Mouse (Mus musculus) hindbrain, embryonic 11.5 days (tissue): Measurements from ENCODE around the gene Kifc1. TPM values are rescaled to one million over a fixed set of nuclear protein-coding genes. Genes with fewer than 3 reads are reported as not detected.

Experiments
- ATAC-seq: fragments of 200-750 bp; cut with Nextera tagmentation; 2 replicates; pipeline ENCODE4 v1.8.0; 2017; ENCODE audit warnings: mild to moderate bottlenecking, moderate TSS enrichment, moderate library complexity; ENCODE audit not compliant: low FRiP score
- DNase-seq: peaks from one replicate; pipeline ENCODE4 v3.0.0-alpha.2; 2015; ENCODE audit warnings: low spot score
- H3K27ac ChIP-seq: fragments of 300-500 bp; sonication (generic); 2 replicates; pipeline ENCODE4 v1.5.1; 2014; ENCODE audit warnings: mild to moderate bottlenecking, low read depth, low read length
- H3K27me3 ChIP-seq: fragments of 300-500 bp; sonication (generic); 2 replicates; pipeline ENCODE4 v1.6.1; 2014; ENCODE audit warnings: mild to moderate bottlenecking, low read length, moderate library complexity, mixed read lengths; ENCODE audit not compliant: control insufficient read depth, insufficient read depth
- H3K36me3 ChIP-seq: fragments of 300-500 bp; sonication (generic); 2 replicates; pipeline ENCODE4 v1.6.1; 2014; ENCODE audit warnings: mild to moderate bottlenecking, low read length, moderate library complexity, mixed read lengths; ENCODE audit not compliant: control insufficient read depth, insufficient read depth
- H3K4me1 ChIP-seq: fragments of 300-500 bp; sonication (generic); replicated peaks from 2 replicates; pipeline ENCODE4 v1.6.1; 2014; ENCODE audit warnings: low read length, mixed read lengths; ENCODE audit not compliant: control insufficient read depth, insufficient read depth
- H3K4me2 ChIP-seq: fragments of 300-500 bp; sonication (generic); replicated peaks from 2 replicates; pipeline ENCODE4 v1.6.1; 2014; ENCODE audit warnings: mild to moderate bottlenecking, low read depth, low read length
- H3K4me3 ChIP-seq: fragments of 300-500 bp; sonication (generic); 2 replicates; pipeline ENCODE4 v1.5.1; 2014; ENCODE audit warnings: low read depth, low read length
- H3K9ac ChIP-seq: fragments of 300-500 bp; sonication (generic); 2 replicates; pipeline ENCODE4 v1.6.1; 2014; ENCODE audit warnings: low read depth, low read length
- H3K9me3 ChIP-seq: fragments of 300-500 bp; sonication (generic); 2 replicates; pipeline ENCODE4 v1.6.1; 2016; ENCODE audit warnings: low read length; ENCODE audit not compliant: control insufficient read depth
- WGBS: fragments of 180-500 bp; shearing (Covaris S2); extraction: QIAGEN DNeasy Blood & Tissue Kit; methylation state at CpG from one replicate; pipeline ENCODE4 v1.1.7; 2014; 5-methylcytosine and 5-hydroxymethylcytosine counted together
- polyA plus RNA-seq: library from polyadenylated mRNA; unstranded; fragments of >200 nt; fragmentation: Nextera tagmentation; extraction: Ambion mirVana; gene quantifications from 2 replicates; pipeline ENCODE4 v1.2.1, GENCODE M21; 2014

The Kifc1 gene
- polyA plus RNA-seq, 1 experiment from 2014 or later = 5.3 TPM

DNA sequence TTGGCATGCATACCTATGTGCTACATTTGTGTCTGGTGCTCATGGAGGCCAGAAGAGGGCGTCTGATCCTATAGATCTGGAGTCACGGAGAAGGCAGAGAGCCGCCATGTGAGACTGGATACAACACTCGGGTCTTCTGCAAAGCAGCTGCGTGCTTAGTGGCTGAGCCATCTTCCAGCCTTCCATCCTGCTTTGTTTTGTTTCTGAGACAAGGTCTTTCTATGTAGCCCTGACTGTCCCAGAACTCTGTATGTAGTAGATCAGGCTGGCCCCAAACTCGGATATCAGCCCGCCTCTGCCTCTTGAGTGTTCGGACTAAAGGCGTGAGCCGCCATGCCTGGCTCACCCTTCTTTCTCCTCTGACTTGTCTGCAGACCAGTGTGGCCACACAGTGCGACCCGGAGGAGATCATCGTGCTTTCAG, 24.5 kb upstream of the Kifc1 start:
- H3K27ac ChIP-seq = no peak overlapping the region
- H3K27me3 ChIP-seq = no peaks in the 10 kb centered on the region
- peaks cover 17% of the 10 kb centered on the region for H3K36me3 ChIP-seq
- peaks cover 20% of the 10 kb centered on the region for H3K4me1 ChIP-seq
- no peak for ATAC-seq
- H3K4me2 ChIP-seq = peak overlapping the region; percentile 59; the same call in 1 of the 2 replicates
- H3K4me3 ChIP-seq = peak overlapping the region; percentile 64; the same call in 1 of the 2 replicates
- DNase-seq = no peak
- no peak overlapping the region for H3K9ac ChIP-seq
- H3K9me3 ChIP-seq = no peaks in the 10 kb centered on the region
- 73% methylated on average over 13 of the region's 13 CpGs for WGBS

- H3K9ac ChIP-seq = no peak overlapping the region
- H3K36me3 ChIP-seq = peaks cover 17% of the 10 kb centered on the region
These were observed 23.4 kb upstream of the Kifc1 start for GRCm38 (mm10) chr17:33913905-33914304.

DNA sequence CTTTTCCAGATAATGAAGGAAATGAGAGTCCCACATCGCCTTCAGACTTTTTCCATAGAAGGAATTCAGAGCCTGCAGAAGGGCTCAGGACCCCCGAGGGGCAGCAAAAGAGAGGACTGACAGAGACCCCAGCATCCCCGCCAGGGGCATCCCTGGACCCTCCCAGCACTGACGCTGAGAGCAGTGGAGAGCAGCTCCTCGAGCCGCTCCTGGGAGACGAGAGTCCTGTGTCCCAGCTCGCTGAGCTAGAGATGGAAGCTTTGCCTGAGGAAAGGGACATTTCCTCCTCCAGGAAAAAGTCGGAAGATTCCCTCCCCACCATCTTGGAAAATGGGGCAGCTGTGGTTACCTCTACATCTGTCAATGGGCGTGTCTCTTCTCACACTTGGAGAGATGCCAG, 22.8 kb upstream of the Kifc1 start:
- peaks cover 14% of the 10 kb centered on the region for H3K4me1 ChIP-seq
- no peaks in the 10 kb centered on the region for H3K27me3 ChIP-seq

More at GRCm38 (mm10) chr17:33913905-33914304, 23.4 kb upstream of the Kifc1 start:
- no peak for DNase-seq
- no peak overlapping the region for H3K27ac ChIP-seq
- H3K27me3 ChIP-seq = no peaks in the 10 kb centered on the region
- no peak for ATAC-seq
- no peak overlapping the region; the same call in 1 of the 2 replicates for H3K4me3 ChIP-seq
- peaks cover 15% of the 10 kb centered on the region for H3K4me1 ChIP-seq
- no peak overlapping the region for H3K4me2 ChIP-seq
- WGBS = 98% methylated on average over 8 of the region's 8 CpGs
- no peaks in the 10 kb centered on the region for H3K9me3 ChIP-seq

DNA sequence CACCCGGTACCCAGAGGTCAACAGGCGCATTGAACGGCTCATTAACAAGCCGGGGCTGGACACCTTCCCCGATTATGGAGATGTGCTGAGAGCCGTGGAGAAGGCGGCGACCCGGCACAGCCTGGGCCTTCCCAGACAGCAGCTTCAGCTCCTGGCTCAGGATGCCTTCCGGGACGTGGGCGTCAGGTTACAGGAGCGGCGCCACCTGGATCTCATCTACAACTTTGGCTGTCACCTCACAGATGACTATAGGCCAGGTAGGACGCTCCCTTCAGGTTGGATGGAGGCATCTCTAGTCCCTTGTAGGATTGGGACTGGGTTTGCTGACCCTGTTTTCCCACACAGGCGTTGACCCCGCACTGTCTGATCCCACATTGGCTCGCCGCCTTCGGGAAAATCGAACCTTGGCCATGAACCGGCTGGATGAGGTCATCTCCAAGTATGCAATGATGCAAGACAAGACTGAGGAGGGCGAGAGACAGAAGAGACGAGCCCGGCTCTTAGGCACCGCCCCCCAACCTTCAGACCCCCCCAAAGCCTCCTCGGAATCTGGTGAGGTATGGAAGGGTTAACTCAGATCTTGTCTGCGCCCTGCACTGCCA, 21.5 kb upstream of the Kifc1 start:
- H3K27ac ChIP-seq = no peak overlapping the region
- DNase-seq = no peak
- H3K4me1 ChIP-seq = peaks cover 8% of the 10 kb centered on the region
- H3K27me3 ChIP-seq = no peaks in the 10 kb centered on the region
- no peak overlapping the region for H3K4me2 ChIP-seq
- H3K4me3 ChIP-seq = no peak overlapping the region
- no peak overlapping the region for H3K9ac ChIP-seq
- H3K9me3 ChIP-seq = no peaks in the 10 kb centered on the region
- WGBS = 92% methylated on average over 28 of the region's 28 CpGs
- H3K36me3 ChIP-seq = peaks cover 17% of the 10 kb centered on the region
- no peak for ATAC-seq

More for the DNA sequence above, 22.8 kb upstream of the Kifc1 start:
- Histone ChIP-seq H3K9me3 (no peaks in the 10 kb centered on the region), H3K27ac (no peak overlapping the region), H3K9ac (no peak overlapping the region), H3K4me3 (no peak overlapping the region; the same call in 1 of the 2 replicates), H3K4me2 (no peak overlapping the region), H3K36me3 (peaks cover 17% of the 10 kb centered on the region)
- no peak for DNase-seq
- no peak for ATAC-seq
- WGBS = 91% methylated on average over 10 of the region's 10 CpGs

DNA sequence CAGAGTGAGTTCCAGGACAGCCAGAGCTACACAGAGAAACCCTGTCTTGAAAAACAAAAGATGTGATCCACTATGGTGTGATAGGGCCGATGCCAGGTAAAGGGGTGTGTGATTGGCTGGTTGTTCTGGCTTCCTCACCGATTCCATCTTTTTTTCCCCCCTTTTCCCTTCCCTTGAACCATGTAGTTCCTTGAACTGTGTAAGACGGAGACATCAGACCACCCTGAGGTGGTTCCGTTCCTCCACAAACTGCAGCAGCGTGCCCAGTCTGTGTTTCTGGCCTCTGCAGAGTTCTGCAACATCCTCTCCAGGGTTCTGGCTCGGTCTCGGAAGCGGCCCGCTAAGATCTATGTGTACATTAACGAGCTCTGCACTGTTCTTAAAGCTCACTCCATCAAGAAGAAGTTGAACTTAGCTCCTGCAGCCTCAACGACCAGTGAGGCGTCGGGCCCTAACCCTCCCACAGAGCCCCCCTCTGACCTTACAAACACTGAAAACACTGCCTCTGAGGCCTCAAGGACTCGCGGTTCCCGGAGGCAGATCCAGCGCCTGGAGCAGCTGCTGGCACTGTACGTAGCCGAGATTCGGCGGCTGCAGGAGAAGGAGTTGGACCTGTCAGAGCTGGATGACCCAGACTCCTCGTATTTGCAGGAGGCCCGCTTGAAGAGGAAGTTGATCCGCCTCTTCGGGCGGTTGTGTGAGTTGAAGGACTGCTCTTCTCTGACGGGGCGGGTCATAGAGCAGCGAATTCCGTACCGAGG, 20.8 kb upstream of the Kifc1 start:
- H3K9me3 ChIP-seq = no peaks in the 10 kb centered on the region
- WGBS = 89% methylated on average over 31 of the region's 31 CpGs
- no peak overlapping the region for H3K27ac ChIP-seq
- ATAC-seq (no peak), DNase-seq (no peak)
- H3K4me1 ChIP-seq = peaks cover 6% of the 10 kb centered on the region
- H3K36me3 ChIP-seq = peaks cover 17% of the 10 kb centered on the region
- H3K4me2 ChIP-seq = no peak overlapping the region
- no peak overlapping the region for H3K4me3 ChIP-seq
- no peak overlapping the region for H3K9ac ChIP-seq
- H3K27me3 ChIP-seq = no peaks in the 10 kb centered on the region

DNA sequence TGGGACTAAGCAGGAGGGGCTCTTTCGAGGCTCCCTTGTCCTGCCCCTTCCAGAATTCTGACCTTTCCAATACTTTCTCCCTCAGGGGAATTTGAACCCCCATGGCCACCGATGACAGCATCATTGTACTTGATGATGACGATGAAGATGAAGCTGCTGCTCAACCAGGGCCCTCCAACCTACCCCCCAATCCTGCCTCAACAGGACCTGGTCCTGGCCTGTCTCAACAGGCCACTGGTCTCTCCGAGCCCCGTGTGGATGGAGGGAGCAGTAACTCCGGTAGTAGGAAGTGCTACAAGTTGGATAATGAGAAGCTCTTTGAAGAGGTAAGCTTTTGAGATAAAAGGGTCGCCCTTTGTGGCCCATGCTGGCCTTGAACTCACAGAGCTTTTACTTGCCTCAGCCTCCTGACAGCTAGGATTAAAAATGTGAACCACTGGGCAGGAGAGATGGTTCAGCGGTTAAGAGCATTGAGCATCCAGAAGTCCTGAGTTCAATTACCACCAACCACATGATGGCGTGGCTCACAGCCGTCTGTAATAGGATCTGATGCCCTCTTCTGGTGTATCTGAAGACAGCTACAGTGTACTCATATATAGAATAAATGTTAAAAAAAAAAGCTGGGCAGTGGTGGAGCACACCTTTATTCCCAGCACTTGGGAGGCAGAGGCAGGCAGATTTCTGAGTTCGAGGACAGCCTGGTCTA, 20.0 kb upstream of the Kifc1 start:
- DNase-seq (no peak), ATAC-seq (no peak)
- Histone ChIP-seq H3K4me2 (peak overlapping the region; percentile 96), H3K27ac (no peak overlapping the region), H3K9me3 (no peaks in the 10 kb centered on the region), H3K36me3 (peaks cover 17% of the 10 kb centered on the region), H3K27me3 (no peaks in the 10 kb centered on the region), H3K4me1 (peaks cover 6% of the 10 kb centered on the region), H3K4me3 (peak overlapping the region; percentile 87), H3K9ac (peak overlapping the region; percentile 87; the same call in 1 of the 2 replicates)
- WGBS = 57% methylated on average over 11 of the region's 11 CpGs

GRCm38 (mm10) chr17:33909869-33910250, 19.4 kb upstream of the Kifc1 start:
- H3K9me3 ChIP-seq = no peaks in the 10 kb centered on the region
- under 1% methylated on average over 14 of the region's 14 CpGs for WGBS
- DNase-seq (no peak), ATAC-seq (no peak)
- H3K4me1 ChIP-seq = peaks cover 6% of the 10 kb centered on the region
- peak overlapping the region; percentile 87 for H3K9ac ChIP-seq
- no peaks in the 10 kb centered on the region for H3K27me3 ChIP-seq
- peak overlapping the region; percentile 96 for H3K4me2 ChIP-seq
- H3K27ac ChIP-seq = peak overlapping the region; percentile 70; the same call in 1 of the 2 replicates
- peak overlapping the region; percentile 87 for H3K4me3 ChIP-seq
- H3K36me3 ChIP-seq = peaks cover 17% of the 10 kb centered on the region

DNA sequence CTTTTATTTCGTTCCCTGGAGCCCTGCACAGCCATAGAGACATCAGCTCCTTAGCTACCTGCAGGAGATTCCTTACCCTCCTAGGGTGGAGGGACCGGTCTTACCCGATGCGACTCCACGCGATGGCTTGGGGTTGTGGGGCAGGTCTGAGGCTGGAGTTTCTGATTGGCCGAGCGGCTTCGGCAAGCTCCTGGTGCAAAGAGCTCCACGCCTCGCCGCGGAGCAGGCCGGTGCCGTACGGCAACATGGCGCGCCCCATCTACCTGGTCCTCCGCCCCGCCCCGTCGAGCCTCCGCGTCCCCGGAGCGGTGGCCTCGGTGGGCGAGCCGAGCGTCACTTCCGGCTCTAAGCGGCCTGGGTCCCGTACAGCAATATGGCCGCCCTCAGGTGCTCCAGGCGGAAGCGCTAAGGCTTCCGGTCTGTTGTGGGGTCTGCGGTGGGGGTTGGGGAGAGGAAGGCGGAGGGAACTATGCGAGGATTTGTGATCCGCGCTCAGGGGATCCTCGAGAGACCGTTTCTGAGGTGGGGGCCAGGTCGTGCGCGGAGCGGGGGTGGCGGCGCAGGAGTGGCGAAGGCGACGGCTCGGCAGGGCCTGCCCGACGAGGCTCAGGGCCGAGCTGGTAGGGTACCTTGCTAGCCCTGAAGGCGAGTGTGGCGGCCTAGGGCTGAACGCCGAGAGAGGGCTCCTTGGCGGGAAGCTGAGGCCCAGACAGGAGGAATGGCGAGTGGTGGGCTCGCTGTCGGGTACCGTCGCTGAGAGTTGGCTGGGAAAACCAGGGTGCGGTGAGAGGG, 18.8 kb upstream of the Kifc1 start, which contains the start of gene Daxx:
TSS of gene Daxx (plus strand) at position 338 of the 792 bp plus-strand sequence.
- Histone ChIP-seq H3K4me3 (peak within 1 kb of the TSS; percentile 87), H3K9me3 (no peaks in the 10 kb centered on the region), H3K27ac (peak within 1 kb of the TSS; percentile 84), H3K27me3 (no peaks in the 10 kb centered on the region), H3K4me2 (peak within 1 kb of the TSS; percentile 96), H3K4me1 (peaks cover 6% of the 10 kb centered on the region), H3K9ac (peak within 1 kb of the TSS; percentile 87), H3K36me3 (peaks cover 17% of the 10 kb centered on the region)
- 1% methylated on average over 68 of the region's 68 CpGs for WGBS
- peak; percentile 99 for DNase-seq
- peak; percentile 97 for ATAC-seq
